Mouse (Mus musculus) MN1 (cell line): ENCODE data around the gene Ccr7.

Source experiments
- DNase-seq: peaks from one replicate; pipeline ENCODE4 v3.0.0-alpha.2; 2016; ENCODE audit warnings: low spot score

The Ccr7 gene

GRCm38 (mm10) chr11:99154987-99155641, at the start of gene Ccr7:
Ccr7 (minus strand) TSS chr11:99155077.
- DNase-seq = no peak

- peak; percentile 26 for DNase-seq
Observed at GRCm38 (mm10) chr11:99189154-99189582, 34.3 kb upstream of the Ccr7 start.

DNA sequence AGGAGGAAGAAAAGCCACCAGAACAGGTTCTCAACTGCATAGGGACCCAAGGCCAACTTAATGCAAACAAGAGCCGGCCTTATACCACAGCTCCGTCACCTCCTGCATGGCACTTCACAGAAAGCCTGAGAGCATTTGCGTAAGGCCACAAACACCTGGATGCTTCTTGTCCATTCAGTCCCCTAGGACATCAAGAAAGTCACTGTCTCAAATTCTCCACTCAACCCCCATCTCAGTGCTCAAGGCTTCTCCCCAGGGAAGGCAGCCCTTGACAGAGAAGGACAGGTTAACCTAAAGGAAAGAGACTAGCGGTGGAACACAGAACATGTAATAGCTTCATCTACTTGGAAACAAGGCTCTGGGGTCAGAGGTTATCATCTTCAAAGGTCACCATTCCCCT, 32.5 kb upstream of the Ccr7 start:
- DNase-seq = no peak

DNA sequence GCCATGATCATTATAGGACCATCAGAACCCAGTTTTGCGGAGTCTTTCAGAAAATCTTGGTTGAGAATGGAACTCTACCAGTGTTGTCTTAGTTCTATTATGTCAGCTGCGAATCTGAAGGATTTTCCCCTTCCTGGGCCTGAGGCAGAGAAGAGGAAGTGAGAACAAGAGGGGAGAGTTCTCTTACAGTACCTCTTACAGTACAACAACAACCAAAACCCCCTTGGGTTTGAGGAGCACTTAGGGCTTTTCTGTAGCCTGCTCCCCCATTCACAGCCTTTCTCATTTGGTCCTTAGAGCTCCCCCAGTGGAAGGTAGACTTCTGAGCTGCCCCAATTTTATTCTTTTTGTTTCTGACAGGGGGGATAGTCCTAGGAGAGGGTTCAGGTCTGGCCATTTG, 32.0 kb upstream of the Ccr7 start:
- DNase-seq = no peak

GRCm38 (mm10) chr11:99182575-99182974, 27.7 kb upstream of the Ccr7 start:
- DNase-seq = peak; percentile 8

DNA sequence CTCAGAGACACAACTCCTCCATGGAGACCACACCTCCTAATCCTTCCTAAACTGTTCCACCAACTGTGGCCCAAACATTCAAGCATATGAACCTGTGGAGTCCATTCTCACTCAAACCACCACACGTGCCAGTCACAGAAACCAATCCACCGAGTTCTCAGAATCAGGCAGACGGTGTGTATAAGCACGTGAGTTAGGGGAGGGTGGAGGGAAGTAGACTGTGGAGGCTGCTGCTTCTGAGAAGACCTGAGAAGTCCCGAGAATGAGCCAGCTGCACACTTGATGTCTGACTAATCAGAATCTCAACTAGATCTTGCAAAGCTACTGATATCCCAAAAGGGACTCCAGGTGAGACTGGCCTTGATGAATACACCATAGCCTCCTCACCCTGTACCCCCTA, 25.2 kb upstream of the Ccr7 start:
- no peak for DNase-seq

DNA sequence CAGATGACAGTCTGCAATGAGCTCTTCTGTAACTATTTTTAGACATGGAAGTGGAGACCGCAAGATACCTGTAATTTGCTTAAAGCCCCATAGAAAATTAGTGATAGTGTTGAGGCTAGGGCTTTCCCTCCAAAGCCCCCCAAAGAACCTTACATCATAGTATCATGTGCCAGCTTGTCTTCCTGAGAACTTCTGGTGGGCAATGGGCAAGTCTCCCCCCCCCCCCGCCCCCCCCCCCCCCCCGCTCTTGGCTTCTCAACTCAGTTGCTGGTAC, 23.0 kb upstream of the Ccr7 start:
- no peak for DNase-seq

GRCm38 (mm10) chr11:99177054-99177924, 22.4 kb upstream of the Ccr7 start:
- no peak for DNase-seq

DNA sequence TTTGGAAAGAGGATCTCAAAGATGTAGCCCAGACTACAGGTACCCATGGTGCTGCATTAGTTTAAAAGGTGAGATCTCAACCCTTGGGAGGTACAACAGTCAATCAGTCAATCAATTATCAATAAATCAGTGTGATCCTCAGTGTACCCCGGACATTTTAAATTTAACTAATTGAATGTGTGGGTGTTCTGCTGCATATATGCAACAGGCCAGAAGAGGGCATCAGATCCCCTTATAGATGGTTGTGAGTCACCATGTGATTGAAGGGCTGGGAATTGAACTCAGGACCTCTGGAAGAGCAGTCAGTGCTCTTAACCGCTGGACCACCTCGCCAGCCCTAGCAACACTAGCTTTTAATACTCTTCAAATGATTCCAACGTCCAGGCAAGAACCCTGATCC, 17.1 kb upstream of the Ccr7 start:
- DNase-seq = no peak

DNA sequence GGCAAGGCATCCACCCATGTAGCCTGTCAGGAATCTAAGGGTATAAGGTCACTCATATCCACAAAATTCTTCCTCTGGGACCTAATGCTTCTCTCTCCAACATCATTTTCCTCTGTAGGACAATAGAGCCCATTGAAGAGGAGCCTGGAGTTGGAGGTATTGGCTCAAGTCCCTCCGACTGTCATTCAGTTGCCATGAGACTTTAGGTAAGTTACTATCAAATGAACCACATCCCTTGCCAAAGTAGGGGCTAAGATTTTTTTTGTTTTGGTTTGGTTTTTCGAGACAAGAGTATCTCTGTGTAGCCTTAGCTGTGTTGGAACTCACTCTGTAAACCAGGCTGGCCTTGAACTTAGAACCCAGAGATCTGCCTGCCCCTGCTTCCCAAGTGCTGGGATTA, 16.6 kb upstream of the Ccr7 start:
- DNase-seq = no peak

DNA sequence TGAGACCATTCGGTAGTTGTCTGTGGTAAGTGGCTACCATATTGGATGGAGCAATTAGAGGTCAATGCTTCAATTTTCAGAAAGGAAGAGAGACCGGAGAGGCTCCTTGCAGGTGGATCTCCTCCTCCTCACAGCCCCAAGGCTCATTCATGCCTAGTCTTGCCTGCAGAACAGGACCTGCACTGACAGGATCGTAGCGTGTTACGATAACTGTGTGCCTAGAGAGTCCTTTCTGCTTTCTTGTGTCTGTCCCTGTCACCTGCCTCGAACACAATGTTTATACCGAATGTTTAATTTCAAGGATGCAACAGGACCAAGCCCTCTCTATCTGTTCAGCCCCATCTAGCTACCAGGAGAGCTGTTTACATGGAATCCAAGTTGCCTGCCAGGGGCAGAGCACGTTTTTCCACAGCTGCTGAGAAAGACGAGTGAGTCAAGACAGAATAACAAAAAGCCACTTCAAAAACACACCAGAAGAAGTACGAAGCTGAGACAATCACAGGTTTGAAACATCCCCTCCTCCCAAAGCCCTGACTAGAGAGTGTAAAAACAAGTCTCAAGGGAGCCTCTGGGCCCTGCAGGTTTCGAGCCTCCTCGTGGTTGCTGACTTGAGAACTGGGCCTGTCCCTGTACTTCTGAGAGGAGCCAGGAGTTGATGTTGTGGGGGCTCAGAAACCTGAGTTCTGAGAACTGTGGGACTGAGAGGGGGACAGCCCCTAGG, 15.8 kb upstream of the Ccr7 start:
- no peak for DNase-seq

DNA sequence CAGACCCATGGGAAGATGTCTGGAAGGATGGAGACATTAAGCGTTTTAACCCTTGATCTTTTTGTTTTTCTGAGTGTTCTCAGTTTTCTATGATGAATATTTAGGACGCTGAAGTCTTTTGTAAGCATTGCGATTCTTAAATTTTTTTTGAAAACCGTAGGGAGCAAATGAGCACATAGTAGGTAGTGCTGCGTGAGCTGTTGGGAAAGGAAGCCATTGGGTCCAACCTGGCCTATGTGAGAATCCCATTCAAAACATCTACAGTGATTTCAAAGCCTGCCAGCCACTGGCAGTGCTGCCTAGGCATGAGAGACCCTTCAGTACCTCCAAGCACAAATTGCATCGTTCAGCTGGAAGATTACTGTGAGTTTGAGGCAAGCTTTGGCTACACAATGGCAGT, 15.1 kb upstream of the Ccr7 start:
- no peak for DNase-seq

GRCm38 (mm10) chr11:99169438-99169837, 14.6 kb upstream of the Ccr7 start:
- no peak for DNase-seq

DNA sequence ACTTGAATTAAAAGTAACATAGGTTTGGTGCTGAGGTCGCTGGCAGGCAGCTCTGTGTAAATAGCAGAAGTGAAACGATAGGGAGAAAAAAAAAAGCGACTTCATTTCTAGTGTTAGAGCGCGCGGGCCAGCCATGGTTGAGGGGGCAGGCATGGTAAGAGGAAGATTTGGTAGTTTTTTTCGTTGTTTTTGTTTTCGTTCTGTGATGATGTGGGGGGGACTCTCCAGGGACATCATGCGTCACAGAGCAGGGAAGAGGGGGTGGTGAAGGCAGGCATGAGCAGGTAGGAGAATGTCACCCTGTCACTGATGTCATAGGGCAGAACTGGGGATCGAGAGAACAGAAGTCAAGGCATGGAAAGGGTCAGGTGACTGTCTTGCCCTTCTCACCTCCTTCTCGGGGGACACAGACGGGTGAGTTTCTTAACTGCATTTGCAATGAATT, 13.2 kb upstream of the Ccr7 start:
- DNase-seq = no peak

- no peak for DNase-seq
Observed at GRCm38 (mm10) chr11:99167576-99167975, 12.7 kb upstream of the Ccr7 start.

DNA sequence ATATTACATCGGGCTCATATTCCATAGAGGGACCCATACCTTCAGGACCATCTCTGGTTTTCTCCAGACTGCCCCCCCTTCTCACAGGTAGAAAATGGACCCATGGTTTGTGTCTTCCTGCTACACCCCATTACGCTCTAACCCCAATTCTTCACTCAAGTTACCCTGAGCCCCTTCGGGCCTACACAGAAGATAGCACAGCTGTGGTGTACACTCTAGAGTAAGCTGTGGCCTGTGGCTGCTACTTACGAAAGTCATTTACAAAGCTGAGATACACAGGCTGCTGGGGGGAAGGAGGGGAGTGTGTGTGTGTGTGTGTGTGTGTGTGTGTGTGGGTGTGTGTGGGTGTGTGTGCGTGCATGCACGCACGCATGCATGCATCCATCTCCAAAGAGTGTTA, 11.4 kb upstream of the Ccr7 start:
- no peak for DNase-seq

GRCm38 (mm10) chr11:99165031-99165752, 10.3 kb upstream of the Ccr7 start:
- no peak for DNase-seq

DNA sequence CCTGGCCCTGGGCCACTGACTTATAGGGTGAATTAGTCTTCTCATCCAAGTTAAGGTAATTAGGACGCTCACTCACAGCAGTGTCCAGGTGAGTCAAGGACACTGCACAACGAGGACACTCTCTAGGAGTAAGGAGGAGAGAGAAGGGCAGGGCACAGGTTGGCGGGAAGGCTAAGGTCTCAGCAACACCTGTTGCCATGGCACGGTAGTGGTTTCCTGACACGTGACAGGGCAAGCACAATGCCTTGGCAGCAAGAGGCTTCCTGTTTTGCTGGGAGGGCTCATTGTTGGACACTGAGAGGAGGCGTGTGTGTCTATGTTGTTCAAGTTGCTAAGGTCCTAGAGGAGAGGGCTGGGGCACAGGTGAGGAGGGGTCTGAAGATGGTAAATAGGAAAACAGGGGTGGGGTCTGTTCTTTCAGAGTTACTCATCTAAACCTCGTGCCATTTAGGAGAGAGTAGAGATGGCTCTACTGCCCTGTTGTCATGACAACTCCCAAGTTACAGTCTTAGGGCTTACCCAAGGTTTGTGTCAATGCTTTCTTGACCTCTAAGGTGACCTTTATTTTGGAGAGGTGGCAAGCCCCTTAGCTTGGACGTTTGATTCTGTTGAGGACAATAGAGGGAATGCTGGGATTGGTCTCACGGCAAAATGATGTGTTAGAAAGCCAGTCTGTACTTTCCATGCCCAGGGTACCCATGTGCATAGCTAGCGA, 8.3 kb upstream of the Ccr7 start:
- no peak for DNase-seq

GRCm38 (mm10) chr11:99161648-99162047, 6.8 kb upstream of the Ccr7 start:
- no peak for DNase-seq

GRCm38 (mm10) chr11:99160228-99160627, 5.4 kb upstream of the Ccr7 start:
- DNase-seq = no peak

GRCm38 (mm10) chr11:99155817-99156216, 940 bp upstream of the Ccr7 start:
- DNase-seq = no peak
